Mouse (Mus musculus): Measurements from ENCODE around the gene Gm5475. TPM values are rescaled to one million over a fixed set of nuclear protein-coding genes. Genes with fewer than 3 reads are reported as not detected.
A peak's percentile ranks its signal among the peaks of the same experiment; 100 is the strongest.

Gene Gm5475
- polyA plus RNA-seq, 1 experiment from 2014 or later = not detected

GRCm38 (mm10) chr15:100452486-100452885, 30.5 kb downstream of the Gm5475 start:
- 79% methylated on average over 11 of the region's 11 CpGs for WGBS
- Histone ChIP-seq H3K4me2 (ENCODE audit: low read length) (no peak overlapping the region), H3K27ac (ENCODE audit: low read depth, low read length) (no peak overlapping the region), H3K9me3 (replicated peaks; ENCODE audit: control insufficient read depth, low read length) (no peaks in the 10 kb centered on the region), H3K4me1 (ENCODE audit: control insufficient read depth, insufficient read depth, low read length) (no peaks in the 10 kb centered on the region), H3K36me3 (ENCODE audit: control insufficient read depth, insufficient read depth, low read length) (no peaks in the 10 kb centered on the region), H3K4me3 (ENCODE audit: low read depth, low read length) (no peak overlapping the region), H3K9ac (ENCODE audit: low read length) (no peak overlapping the region), H3K27me3 (replicated peaks; ENCODE audit: control insufficient read depth, insufficient read depth, low read length) (no peaks in the 10 kb centered on the region)
- DNase-seq (ENCODE audit: low spot score) = no peak
- no peak for ATAC-seq

- H3K9me3 ChIP-seq (replicated peaks; ENCODE audit: control insufficient read depth, low read length) = no peaks in the 10 kb centered on the region
- no peak overlapping the region for H3K4me2 ChIP-seq (ENCODE audit: low read length)
- no peaks in the 10 kb centered on the region for H3K27me3 ChIP-seq (replicated peaks; ENCODE audit: control insufficient read depth, insufficient read depth, low read length)
- no peak overlapping the region for H3K4me3 ChIP-seq (ENCODE audit: low read depth, low read length)
- no peaks in the 10 kb centered on the region for H3K4me1 ChIP-seq (ENCODE audit: control insufficient read depth, insufficient read depth, low read length)
- H3K27ac ChIP-seq (ENCODE audit: low read depth, low read length) = no peak overlapping the region
- DNase-seq (ENCODE audit: low spot score) = no peak
- 59% methylated on average over 7 of the region's 7 CpGs for WGBS
- no peak overlapping the region for H3K9ac ChIP-seq (ENCODE audit: low read length)
- ATAC-seq = no peak
- H3K36me3 ChIP-seq (ENCODE audit: control insufficient read depth, insufficient read depth, low read length) = no peaks in the 10 kb centered on the region
These were observed 34.5 kb downstream of the Gm5475 start for GRCm38 (mm10) chr15:100456356-100456991.

GRCm38 (mm10) chr15:100457340-100457739, 35.4 kb downstream of the Gm5475 start:
- Histone ChIP-seq H3K4me2 (ENCODE audit: low read length) (no peak overlapping the region), H3K9ac (ENCODE audit: low read length) (no peak overlapping the region), H3K27me3 (replicated peaks; ENCODE audit: control insufficient read depth, insufficient read depth, low read length) (no peaks in the 10 kb centered on the region), H3K9me3 (replicated peaks; ENCODE audit: control insufficient read depth, low read length) (no peaks in the 10 kb centered on the region), H3K36me3 (ENCODE audit: control insufficient read depth, insufficient read depth, low read length) (no peaks in the 10 kb centered on the region), H3K27ac (ENCODE audit: low read depth, low read length) (no peak overlapping the region), H3K4me1 (ENCODE audit: control insufficient read depth, insufficient read depth, low read length) (no peaks in the 10 kb centered on the region), H3K4me3 (ENCODE audit: low read depth, low read length) (no peak overlapping the region)
- 10% methylated on average over 17 of the region's 17 CpGs for WGBS
- peak; percentile 80 for ATAC-seq
- DNase-seq (ENCODE audit: low spot score) = peak; percentile 91

GRCm38 (mm10) chr15:100458055-100458454, 36.1 kb downstream of the Gm5475 start:
- Histone ChIP-seq H3K36me3 (ENCODE audit: control insufficient read depth, insufficient read depth, low read length) (no peaks in the 10 kb centered on the region), H3K4me1 (ENCODE audit: control insufficient read depth, insufficient read depth, low read length) (no peaks in the 10 kb centered on the region), H3K4me2 (ENCODE audit: low read length) (no peak overlapping the region), H3K4me3 (ENCODE audit: low read depth, low read length) (no peak overlapping the region), H3K9me3 (replicated peaks; ENCODE audit: control insufficient read depth, low read length) (no peaks in the 10 kb centered on the region), H3K27me3 (replicated peaks; ENCODE audit: control insufficient read depth, insufficient read depth, low read length) (no peaks in the 10 kb centered on the region), H3K9ac (ENCODE audit: low read length) (no peak overlapping the region), H3K27ac (ENCODE audit: low read depth, low read length) (no peak overlapping the region)
- ATAC-seq = no peak
- DNase-seq (ENCODE audit: low spot score) = peak; percentile 64
- WGBS = 51% methylated on average over 10 of the region's 10 CpGs

- no peaks in the 10 kb centered on the region for H3K4me1 ChIP-seq (ENCODE audit: control insufficient read depth, insufficient read depth, low read length)
- no peak overlapping the region for H3K4me3 ChIP-seq (ENCODE audit: low read depth, low read length)
- DNase-seq (ENCODE audit: low spot score) = peak; percentile 31
- no peak overlapping the region for H3K9ac ChIP-seq (ENCODE audit: low read length)
- peak overlapping the region; percentile 10; the same call in 1 of the 2 replicates for H3K4me2 ChIP-seq (ENCODE audit: low read length)
- no peak overlapping the region for H3K27ac ChIP-seq (ENCODE audit: low read depth, low read length)
- no peaks in the 10 kb centered on the region for H3K27me3 ChIP-seq (replicated peaks; ENCODE audit: control insufficient read depth, insufficient read depth, low read length)
- WGBS = 10% methylated on average over 12 of the region's 12 CpGs
- no peaks in the 10 kb centered on the region for H3K9me3 ChIP-seq (replicated peaks; ENCODE audit: control insufficient read depth, low read length)
- no peak for ATAC-seq
- no peaks in the 10 kb centered on the region for H3K36me3 ChIP-seq (ENCODE audit: control insufficient read depth, insufficient read depth, low read length)
These were observed 39.0 kb downstream of the Gm5475 start for GRCm38 (mm10) chr15:100460942-100461341.

- no peak for ATAC-seq
- no peak overlapping the region for H3K4me3 ChIP-seq (ENCODE audit: low read depth, low read length)
- H3K4me2 ChIP-seq (ENCODE audit: low read length) = no peak overlapping the region
- H3K27me3 ChIP-seq (replicated peaks; ENCODE audit: control insufficient read depth, insufficient read depth, low read length) = no peaks in the 10 kb centered on the region
- no peak overlapping the region for H3K27ac ChIP-seq (ENCODE audit: low read depth, low read length)
- H3K9me3 ChIP-seq (replicated peaks; ENCODE audit: control insufficient read depth, low read length) = no peaks in the 10 kb centered on the region
- no peak for DNase-seq (ENCODE audit: low spot score)
- WGBS = 79% methylated on average over 9 of the region's 9 CpGs
- H3K9ac ChIP-seq (ENCODE audit: low read length) = no peak overlapping the region
- H3K4me1 ChIP-seq (ENCODE audit: control insufficient read depth, insufficient read depth, low read length) = no peaks in the 10 kb centered on the region
- H3K36me3 ChIP-seq (ENCODE audit: control insufficient read depth, insufficient read depth, low read length) = no peaks in the 10 kb centered on the region
These were observed 39.7 kb downstream of the Gm5475 start for GRCm38 (mm10) chr15:100461646-100462045.

GRCm38 (mm10) chr15:100462086-100462485, 40.1 kb downstream of the Gm5475 start:
- H3K4me2 ChIP-seq (ENCODE audit: low read length) = no peak overlapping the region
- no peak overlapping the region for H3K4me3 ChIP-seq (ENCODE audit: low read depth, low read length)
- H3K9ac ChIP-seq (ENCODE audit: low read length) = no peak overlapping the region
- no peaks in the 10 kb centered on the region for H3K4me1 ChIP-seq (ENCODE audit: control insufficient read depth, insufficient read depth, low read length)
- ATAC-seq = no peak
- H3K36me3 ChIP-seq (ENCODE audit: control insufficient read depth, insufficient read depth, low read length) = no peaks in the 10 kb centered on the region
- 44% methylated on average over 5 of the region's 5 CpGs for WGBS
- H3K9me3 ChIP-seq (replicated peaks; ENCODE audit: control insufficient read depth, low read length) = no peaks in the 10 kb centered on the region
- no peak overlapping the region for H3K27ac ChIP-seq (ENCODE audit: low read depth, low read length)
- DNase-seq (ENCODE audit: low spot score) = no peak
- H3K27me3 ChIP-seq (replicated peaks; ENCODE audit: control insufficient read depth, insufficient read depth, low read length) = no peaks in the 10 kb centered on the region

- H3K4me2 ChIP-seq (ENCODE audit: low read length) = no peak overlapping the region
- H3K36me3 ChIP-seq (ENCODE audit: control insufficient read depth, insufficient read depth, low read length) = no peaks in the 10 kb centered on the region
- no peak for ATAC-seq
- H3K9ac ChIP-seq (ENCODE audit: low read length) = no peak overlapping the region
- no peak overlapping the region for H3K4me3 ChIP-seq (ENCODE audit: low read depth, low read length)
- H3K27ac ChIP-seq (ENCODE audit: low read depth, low read length) = no peak overlapping the region
- WGBS = 29% methylated on average over 6 of the region's 6 CpGs
- no peaks in the 10 kb centered on the region for H3K9me3 ChIP-seq (replicated peaks; ENCODE audit: control insufficient read depth, low read length)
- peaks cover 6% of the 10 kb centered on the region for H3K4me1 ChIP-seq (ENCODE audit: control insufficient read depth, insufficient read depth, low read length)
- DNase-seq (ENCODE audit: low spot score) = peak; percentile 74
- no peaks in the 10 kb centered on the region for H3K27me3 ChIP-seq (replicated peaks; ENCODE audit: control insufficient read depth, insufficient read depth, low read length)
These were observed 41.8 kb downstream of the Gm5475 start for GRCm38 (mm10) chr15:100463712-100464111.

- no peak overlapping the region for H3K27ac ChIP-seq (ENCODE audit: low read depth, low read length)
- no peak for DNase-seq (ENCODE audit: low spot score)
- H3K36me3 ChIP-seq (ENCODE audit: control insufficient read depth, insufficient read depth, low read length) = no peaks in the 10 kb centered on the region
- no peaks in the 10 kb centered on the region for H3K27me3 ChIP-seq (replicated peaks; ENCODE audit: control insufficient read depth, insufficient read depth, low read length)
- no peaks in the 10 kb centered on the region for H3K9me3 ChIP-seq (replicated peaks; ENCODE audit: control insufficient read depth, low read length)
- H3K4me2 ChIP-seq (ENCODE audit: low read length) = no peak overlapping the region
- H3K9ac ChIP-seq (ENCODE audit: low read length) = no peak overlapping the region
- peaks cover 12% of the 10 kb centered on the region for H3K4me1 ChIP-seq (ENCODE audit: control insufficient read depth, insufficient read depth, low read length)
- WGBS = 73% methylated on average over 2 of the region's 2 CpGs
- no peak overlapping the region for H3K4me3 ChIP-seq (ENCODE audit: low read depth, low read length)
- no peak for ATAC-seq
These were observed 43.5 kb downstream of the Gm5475 start for GRCm38 (mm10) chr15:100465432-100465831.
